Mouse (Mus musculus) stomach, embryonic 14.5 days (tissue): ENCODE measurements around the gene Dnal1. TPM values are rescaled to one million over a fixed set of nuclear protein-coding genes. Genes with fewer than 3 reads are reported as not detected.
A peak's percentile ranks its signal among the peaks of the same experiment; 100 is the strongest.

ENCODE experiments used
- ATAC-seq: fragments of 200-750 bp; cut with Nextera tagmentation; 2 replicates; pipeline ENCODE4 v1.8.0; 2017; ENCODE audit warnings: low read depth, moderate TSS enrichment; ENCODE audit not compliant: insufficient number of reproducible peaks, insufficient read depth, low FRiP score
- H3K27ac ChIP-seq: fragments of 300-500 bp; sonication (generic); 2 replicates; pipeline ENCODE4 v1.5.1; 2014; ENCODE audit warnings: mild to moderate bottlenecking, low read length, moderate library complexity, mixed read lengths
- H3K27me3 ChIP-seq: fragments of 300-500 bp; sonication (generic); 2 replicates; pipeline ENCODE4 v1.6.1; 2014; ENCODE audit warnings: low read length, control low read depth, mixed read lengths; ENCODE audit not compliant: control insufficient read depth, insufficient read depth
- H3K36me3 ChIP-seq: fragments of 300-500 bp; sonication (generic); 2 replicates; pipeline ENCODE4 v1.6.1; 2014; ENCODE audit warnings: mild to moderate bottlenecking, control low read depth, low read length, moderate library complexity, mixed read lengths; ENCODE audit not compliant: control insufficient read depth, insufficient read depth
- H3K4me1 ChIP-seq: fragments of 300-500 bp; sonication (generic); 2 replicates; pipeline ENCODE4 v1.6.1; 2014; ENCODE audit warnings: low read length, control low read depth, mixed read lengths; ENCODE audit not compliant: control insufficient read depth, insufficient read depth
- H3K4me2 ChIP-seq: fragments of 300-500 bp; sonication (generic); replicated peaks from 2 replicates; pipeline ENCODE4 v1.6.1; 2014; ENCODE audit warnings: low read depth, low read length, control low read depth
- H3K4me3 ChIP-seq: fragments of 300-500 bp; sonication (generic); 2 replicates; pipeline ENCODE4 v1.5.1; 2014; ENCODE audit warnings: low read depth, low read length, control low read depth
- H3K9ac ChIP-seq: fragments of 300-500 bp; sonication (generic); replicated peaks from 2 replicates; pipeline ENCODE4 v1.6.1; 2014; ENCODE audit warnings: low read depth, mild to moderate bottlenecking, control low read depth, low read length, moderate library complexity, mixed read lengths
- H3K9me3 ChIP-seq: fragments of 300-500 bp; sonication (generic); 2 replicates; pipeline ENCODE4 v1.6.1; 2016; ENCODE audit warnings: low read depth, low read length, control low read depth; ENCODE audit not compliant: control insufficient read depth
- WGBS: fragments of 180-500 bp; shearing (Covaris S2); extraction: QIAGEN DNeasy Blood & Tissue Kit; methylation state at CpG from one replicate; pipeline ENCODE4 v1.1.7; 2014; 5-methylcytosine and 5-hydroxymethylcytosine counted together
- polyA plus RNA-seq: library from polyadenylated mRNA; unstranded; fragments of >200 nt; fragmentation: Nextera tagmentation; extraction: Ambion mirVana; gene quantifications from 2 replicates; pipeline ENCODE4 v1.2.1, GENCODE M21; 2014

The Dnal1 gene
- polyA plus RNA-seq, 1 experiment from 2014 or later, result 3.8 TPM

DNA sequence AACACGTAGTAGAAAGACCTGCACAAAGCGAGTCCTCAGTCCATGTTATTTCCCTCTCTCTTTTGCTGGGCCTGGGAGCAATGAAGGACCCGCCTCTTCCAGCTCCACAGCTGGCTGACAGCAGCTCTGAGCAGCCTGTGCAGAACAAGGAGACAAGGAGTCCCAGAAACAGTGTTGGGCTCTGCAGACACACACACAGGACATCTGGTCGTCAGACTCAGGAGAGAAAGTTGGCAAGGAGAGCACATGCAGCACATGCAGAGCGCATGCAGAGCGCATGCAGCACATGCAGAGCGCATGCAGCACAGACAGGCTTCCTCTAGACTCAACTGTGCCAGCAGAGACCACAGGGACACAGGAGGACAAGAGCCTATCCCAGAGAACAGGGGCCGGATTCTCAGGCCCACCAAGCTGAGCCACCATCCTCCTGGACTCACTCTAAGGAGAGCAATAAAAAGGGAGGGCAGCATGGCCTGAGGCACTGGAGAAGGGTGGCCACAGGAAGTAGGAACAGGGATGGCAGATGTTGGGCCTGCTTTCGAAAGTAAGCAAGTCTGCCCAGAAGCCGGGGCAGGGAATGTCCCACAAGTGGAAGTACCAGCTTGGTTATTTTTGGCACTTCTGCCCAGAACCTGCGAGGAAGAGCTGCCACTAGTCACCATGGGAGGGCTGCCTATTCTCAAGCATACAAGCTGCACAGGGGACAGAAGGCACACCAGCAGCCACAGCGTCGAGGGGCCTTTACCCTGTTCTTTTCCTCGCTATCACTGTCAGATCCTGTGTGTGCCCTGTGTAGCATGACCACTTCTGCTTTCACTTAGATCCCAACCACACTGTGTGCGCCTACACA is 73.8 kb downstream of the Dnal1 start:
- H3K9me3 ChIP-seq, result no peaks in the 10 kb centered on the region
- H3K27ac ChIP-seq, result peak overlapping the region; percentile 21
- 74% methylated on average over 15 of the region's 15 CpGs for WGBS
- no peak overlapping the region for H3K9ac ChIP-seq
- H3K4me3 ChIP-seq, result no peak overlapping the region
- ATAC-seq, result peak; percentile 39; the same call in 1 of the 2 replicates
- H3K27me3 ChIP-seq, result no peaks in the 10 kb centered on the region
- H3K36me3 ChIP-seq, result no peaks in the 10 kb centered on the region
- H3K4me1 ChIP-seq, result peaks cover 73% of the 10 kb centered on the region
- no peak overlapping the region for H3K4me2 ChIP-seq

- Histone ChIP-seq H3K4me3 (no peak overlapping the region), H3K9me3 (no peaks in the 10 kb centered on the region), H3K4me2 (no peak overlapping the region), H3K27ac (no peak overlapping the region), H3K36me3 (no peaks in the 10 kb centered on the region), H3K9ac (no peak overlapping the region; the same call in 1 of the 2 replicates), H3K27me3 (no peaks in the 10 kb centered on the region), H3K4me1 (peaks cover 73% of the 10 kb centered on the region)
- 63% methylated on average over 14 of the region's 14 CpGs for WGBS
- ATAC-seq, result no peak
Measured at GRCm38 (mm10) chr12:84188881-84189444, 74.8 kb downstream of the Dnal1 start.

DNA sequence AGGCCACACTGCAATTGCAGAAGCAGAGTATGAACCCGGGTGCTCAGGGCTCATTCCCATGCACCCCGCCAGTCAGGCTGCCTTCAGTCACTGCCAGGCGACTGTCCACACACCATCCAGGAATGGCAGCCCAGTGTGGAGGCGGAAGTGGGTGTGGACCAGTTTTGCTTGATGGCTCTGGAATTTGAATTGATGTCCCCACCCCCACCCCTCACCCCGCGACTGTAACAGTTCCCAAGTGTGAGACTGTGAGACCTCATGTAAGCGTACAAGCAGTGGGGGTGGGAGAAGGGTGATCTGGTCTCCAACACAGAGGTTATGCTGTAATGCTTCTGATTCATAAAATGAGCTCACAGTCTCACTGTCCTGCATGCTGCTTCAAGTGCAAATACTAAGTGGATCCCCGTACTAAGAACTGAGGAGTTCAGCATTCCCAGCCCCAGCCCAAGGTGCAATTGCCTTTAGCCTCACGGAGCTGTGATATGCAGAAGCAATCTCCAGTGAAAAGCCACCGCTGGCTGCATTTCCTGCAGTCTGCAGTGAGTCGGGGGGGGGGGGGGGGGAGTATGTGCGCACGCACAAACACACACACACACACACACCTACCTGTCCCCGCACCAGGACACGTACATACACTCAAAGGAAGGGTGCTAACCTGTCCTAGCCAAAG is 76.1 kb downstream of the Dnal1 start:
- no peak overlapping the region; the same call in 1 of the 2 replicates for H3K4me2 ChIP-seq
- peaks cover 75% of the 10 kb centered on the region for H3K4me1 ChIP-seq

DNA sequence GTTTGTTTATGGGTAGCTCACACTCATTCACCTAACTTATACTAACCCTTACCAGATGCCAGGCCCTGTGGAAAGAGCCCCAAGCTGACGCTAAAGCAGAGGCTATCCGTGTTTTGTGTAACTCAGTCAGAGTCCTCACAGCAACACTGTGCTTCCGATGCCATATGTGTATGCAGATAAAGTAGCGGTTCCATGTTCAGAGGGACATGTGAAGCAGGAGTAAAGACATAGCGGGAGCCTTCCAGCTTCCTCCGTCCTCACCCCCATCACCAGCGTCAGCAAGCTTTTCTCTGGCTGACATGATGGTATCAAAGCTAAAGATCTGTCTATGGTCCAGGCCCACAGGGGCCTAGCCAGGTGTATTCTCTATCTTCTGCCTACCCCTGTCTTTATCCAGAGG is 77.0 kb downstream of the Dnal1 start:
- 68% methylated on average over 7 of the region's 7 CpGs for WGBS
- Histone ChIP-seq H3K36me3 (no peaks in the 10 kb centered on the region), H3K4me3 (no peak overlapping the region; the same call in 1 of the 2 replicates), H3K4me1 (peaks cover 74% of the 10 kb centered on the region), H3K27me3 (no peaks in the 10 kb centered on the region), H3K4me2 (peak overlapping the region; percentile 97; the same call in 1 of the 2 replicates), H3K9me3 (no peaks in the 10 kb centered on the region), H3K27ac (no peak overlapping the region), H3K9ac (no peak overlapping the region)
- no peak for ATAC-seq

More for the DNA sequence above, 76.1 kb downstream of the Dnal1 start:
- H3K9ac ChIP-seq, result no peak overlapping the region
- H3K27ac ChIP-seq, result no peak overlapping the region
- no peaks in the 10 kb centered on the region for H3K9me3 ChIP-seq
- no peaks in the 10 kb centered on the region for H3K36me3 ChIP-seq
- 36% methylated on average over 15 of the region's 15 CpGs for WGBS
- no peaks in the 10 kb centered on the region for H3K27me3 ChIP-seq
- no peak overlapping the region for H3K4me3 ChIP-seq
- ATAC-seq, result no peak

DNA sequence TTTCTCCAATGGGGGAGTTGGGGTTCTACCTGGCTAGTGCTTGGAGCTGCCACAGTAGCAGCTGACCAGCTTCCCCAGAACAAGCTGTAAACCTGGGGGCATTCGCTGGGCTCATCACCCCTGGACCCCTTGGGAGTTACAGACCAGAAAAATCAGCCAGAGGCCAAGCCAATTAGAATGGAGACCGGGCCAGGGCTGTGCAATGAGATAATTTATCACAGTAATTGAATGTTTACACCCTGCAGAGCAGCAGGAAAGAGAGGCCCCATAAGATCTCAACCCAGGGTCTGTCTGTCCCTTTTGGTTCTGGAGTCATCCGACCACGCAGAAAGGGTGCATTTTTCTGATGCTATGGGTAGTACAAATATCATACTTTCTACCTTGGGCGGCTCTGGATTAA is 77.6 kb downstream of the Dnal1 start:
- Histone ChIP-seq H3K27me3 (no peaks in the 10 kb centered on the region), H3K4me1 (peaks cover 70% of the 10 kb centered on the region), H3K9ac (0 out of 2 replicates have a peak overlapping the region, but pooled peaks have one; percentile 94), H3K4me2 (peak overlapping the region; percentile 97), H3K4me3 (peak overlapping the region; percentile 81), H3K36me3 (no peaks in the 10 kb centered on the region), H3K27ac (no peak overlapping the region), H3K9me3 (no peaks in the 10 kb centered on the region)
- WGBS, result 20% methylated on average over 5 of the region's 5 CpGs
- ATAC-seq, result no peak

GRCm38 (mm10) chr12:84192280-84192679 is 78.1 kb downstream of the Dnal1 start:
- Histone ChIP-seq H3K36me3 (no peaks in the 10 kb centered on the region), H3K27ac (peak overlapping the region; percentile 99), H3K9ac (peak overlapping the region; percentile 94), H3K27me3 (no peaks in the 10 kb centered on the region), H3K4me2 (peak overlapping the region; percentile 97), H3K9me3 (no peaks in the 10 kb centered on the region), H3K4me1 (peaks cover 69% of the 10 kb centered on the region), H3K4me3 (peak overlapping the region; percentile 81)
- no peak for ATAC-seq
- WGBS, result 4% methylated on average over 13 of the region's 13 CpGs

DNA sequence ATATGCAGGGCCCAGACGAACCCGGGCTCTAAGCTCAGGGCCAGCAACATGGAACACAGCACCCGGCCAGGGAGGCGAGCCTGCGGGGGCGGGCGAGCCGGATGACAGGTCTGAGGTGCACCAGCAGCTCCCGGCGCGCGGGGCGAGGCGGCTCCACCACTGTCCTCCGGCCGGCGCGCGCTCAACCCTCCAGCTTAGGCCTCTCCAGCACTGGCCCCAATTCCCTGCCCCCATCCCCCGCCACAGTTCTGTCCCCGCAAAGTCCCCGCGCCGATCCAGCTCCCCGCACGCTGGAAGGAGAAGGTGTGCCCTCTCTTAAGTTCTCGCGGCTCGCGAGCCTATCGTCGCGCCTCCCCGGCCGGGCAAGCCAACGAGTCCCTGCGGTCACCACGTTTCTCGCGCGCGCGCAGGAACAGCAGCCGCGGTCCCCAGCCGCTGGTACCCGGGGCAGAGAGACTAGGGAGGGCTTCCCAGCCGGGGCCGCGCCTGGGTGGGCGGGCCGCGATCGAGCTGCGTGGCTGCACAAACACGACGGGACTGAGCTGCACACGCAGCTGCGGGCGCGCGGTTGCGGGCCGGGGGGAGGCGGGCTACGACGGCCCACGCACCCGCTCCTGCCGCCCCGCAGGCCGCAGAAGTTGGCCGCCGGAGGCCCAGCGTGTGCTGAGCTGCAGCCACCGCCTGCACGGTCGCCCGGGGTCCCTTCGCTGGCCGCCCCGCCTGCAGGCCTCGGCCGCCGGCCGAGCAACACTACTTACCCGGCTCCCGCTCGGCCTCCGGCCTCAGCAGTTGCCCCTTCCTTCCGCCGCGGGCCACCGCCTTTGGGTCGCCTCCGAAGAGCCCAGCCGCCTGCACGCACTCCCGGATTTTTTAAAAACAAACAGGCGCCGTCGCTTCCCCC is 78.8 kb downstream of the Dnal1 start:
- Histone ChIP-seq H3K27me3 (no peaks in the 10 kb centered on the region), H3K9ac (peak overlapping the region; percentile 94), H3K4me2 (peak overlapping the region; percentile 97), H3K4me3 (peak overlapping the region; percentile 81), H3K27ac (peak overlapping the region; percentile 99), H3K4me1 (peaks cover 63% of the 10 kb centered on the region), H3K36me3 (no peaks in the 10 kb centered on the region), H3K9me3 (no peaks in the 10 kb centered on the region)
- peak; percentile 12; the same call in 1 of the 2 replicates for ATAC-seq
- under 1% methylated on average over 92 of the region's 102 CpGs for WGBS
